Mouse (Mus musculus) ES-Bruce4 (cell line): ENCODE results near the gene Ube2d3. TPM values are rescaled to one million over a fixed set of nuclear protein-coding genes. Genes with fewer than 3 reads are reported as not detected.
"Not testable (repeated sequence)": the region's sequence is repeated elsewhere in the genome, so short reads cannot be mapped to it uniquely, and the experiment has no call there.

Source experiments
- H3K27ac ChIP-seq: 2 replicates; pipeline ENCODE4 v1.5.1; 2012; ENCODE audit warnings: low read length, inconsistent platforms; ENCODE audit not compliant: insufficient read depth
- H3K27me3 ChIP-seq: 2 replicates; pipeline ENCODE4 v1.6.1; 2012; ENCODE audit warnings: mild to moderate bottlenecking, low read length, inconsistent platforms; ENCODE audit not compliant: control insufficient read depth, poor library complexity, insufficient read depth, severe bottlenecking
- H3K36me3 ChIP-seq: 2 replicates; pipeline ENCODE4 v1.6.1; 2012; ENCODE audit warnings: inconsistent platforms, mild to moderate bottlenecking, low read length, moderate library complexity; ENCODE audit not compliant: control insufficient read depth, poor library complexity, insufficient read depth, severe bottlenecking
- H3K4me1 ChIP-seq: one replicate; pipeline ENCODE4 v1.8.1; 2011; ENCODE audit warnings: low read length; ENCODE audit not compliant: control insufficient read depth, insufficient read depth
- H3K4me3 ChIP-seq: 2 replicates; pipeline ENCODE4 v1.5.1; 2011; ENCODE audit warnings: low read depth, mild to moderate bottlenecking, low read length
- H3K9ac ChIP-seq: 2 replicates; pipeline ENCODE4 v1.6.1; 2012; ENCODE audit warnings: low read depth, mild to moderate bottlenecking, inconsistent platforms; ENCODE audit not compliant: poor library complexity, severe bottlenecking
- H3K9me3 ChIP-seq: replicated peaks from 2 replicates; pipeline ENCODE4 v1.6.1; 2012; ENCODE audit warnings: mild to moderate bottlenecking, low read length, inconsistent platforms; ENCODE audit not compliant: control insufficient read depth, poor library complexity, insufficient read depth, severe bottlenecking
- CTCF ChIP-seq: IDR thresholded peaks from one replicate; pipeline ENCODE4 v1.8.1; 2011; ENCODE audit warnings: low read depth, low read length
- EP300 ChIP-seq: IDR thresholded peaks from 2 replicates; pipeline ENCODE4 v1.6.1; 2011; ENCODE audit warnings: low read depth, low read length; ENCODE audit not compliant: insufficient read depth
- POLR2A ChIP-seq: IDR thresholded peaks from one replicate; pipeline ENCODE4 v1.8.1; 2011; ENCODE audit warnings: low read length; ENCODE audit not compliant: insufficient read depth
- polyA plus RNA-seq: library from polyadenylated mRNA; stranded (reverse); fragments of >200 nt; gene quantifications from 2 replicates; pipeline ENCODE4 v1.2.4, GENCODE M21; 2011; ENCODE audit warnings: low read depth; ENCODE audit not compliant: missing spikeins, insufficient read depth, insufficient read length

Ube2d3 gene
- polyA plus RNA-seq, 1 experiment = 516 TPM

GRCm38 (mm10) chr3:135487803-135488202 is 49.9 kb downstream of the Ube2d3 start:
- Histone ChIP-seq H3K9me3 (peaks cover 13% of the 10 kb centered on the region), H3K36me3 (no peaks in the 10 kb centered on the region), H3K27me3 (no peaks in the 10 kb centered on the region), H3K9ac (no peak overlapping the region), H3K4me3 (no peak overlapping the region), H3K4me1 (no peaks in the 10 kb centered on the region), H3K27ac (no peak overlapping the region)
- no peak for TF ChIP-seq CTCF
- TF ChIP-seq EP300 = no peak
- no peak for TF ChIP-seq POLR2A

- H3K27ac ChIP-seq = no peak overlapping the region
Observed at GRCm38 (mm10) chr3:135489865-135490520, 52.0 kb downstream of the Ube2d3 start.

GRCm38 (mm10) chr3:135491102-135491501 is 53.2 kb downstream of the Ube2d3 start:
- Histone ChIP-seq H3K4me3 (no peak overlapping the region), H3K9ac (no peak overlapping the region), H3K27me3 (no peaks in the 10 kb centered on the region), H3K9me3 (peaks cover 16% of the 10 kb centered on the region), H3K36me3 (no peaks in the 10 kb centered on the region), H3K4me1 (no peaks in the 10 kb centered on the region), H3K27ac (no peak overlapping the region)
- no peak for TF ChIP-seq EP300
- no peak for TF ChIP-seq CTCF
- no peak for TF ChIP-seq POLR2A

More at GRCm38 (mm10) chr3:135489865-135490520, 52.0 kb downstream of the Ube2d3 start:
- peaks cover 16% of the 10 kb centered on the region for H3K9me3 ChIP-seq
- no peak overlapping the region for H3K9ac ChIP-seq
- H3K4me3 ChIP-seq = no peak overlapping the region
- TF ChIP-seq POLR2A = no peak
- no peak for TF ChIP-seq EP300
- TF ChIP-seq CTCF = no peak
- no peaks in the 10 kb centered on the region for H3K36me3 ChIP-seq
- H3K4me1 ChIP-seq = no peaks in the 10 kb centered on the region
- no peaks in the 10 kb centered on the region for H3K27me3 ChIP-seq

- not testable (repeated sequence) for H3K4me3 ChIP-seq, H3K4me1 ChIP-seq, H3K27me3 ChIP-seq, H3K27ac ChIP-seq, H3K36me3 ChIP-seq, H3K9ac ChIP-seq
- H3K9me3 ChIP-seq = peaks cover 16% of the 10 kb centered on the region
Observed at GRCm38 (mm10) chr3:135493320-135493719, 55.4 kb downstream of the Ube2d3 start.

GRCm38 (mm10) chr3:135497956-135498355 is 60.0 kb downstream of the Ube2d3 start:
- H3K27me3 ChIP-seq, H3K4me1 ChIP-seq, H3K36me3 ChIP-seq, H3K27ac ChIP-seq, H3K4me3 ChIP-seq, H3K9me3 ChIP-seq, H3K9ac ChIP-seq: not testable (repeated sequence)

- Histone ChIP-seq H3K4me1 (no peaks in the 10 kb centered on the region), H3K9ac (no peak overlapping the region), H3K36me3 (no peaks in the 10 kb centered on the region), H3K27ac (no peak overlapping the region), H3K9me3 (no peaks in the 10 kb centered on the region), H3K27me3 (no peaks in the 10 kb centered on the region), H3K4me3 (no peak overlapping the region)
- TF ChIP-seq POLR2A (no peak), EP300 (no peak), CTCF (no peak)
Observed at GRCm38 (mm10) chr3:135498891-135499290, 60.9 kb downstream of the Ube2d3 start.
